Mouse (Mus musculus) liver, embryonic 15.5 days (tissue): ENCODE data around the gene Mfsd14a. TPM values are rescaled to one million over a fixed set of nuclear protein-coding genes. Genes with fewer than 3 reads are reported as not detected.

Source experiments
- ATAC-seq: fragments of 200-750 bp; cut with Nextera tagmentation; 2 replicates; pipeline ENCODE4 v1.8.0; 2017; ENCODE audit warnings: moderate number of reproducible peaks, mild to moderate bottlenecking, moderate library complexity; ENCODE audit not compliant: insufficient read depth
- H3K27ac ChIP-seq: fragments of 300-500 bp; sonication (generic); replicated peaks from 2 replicates; pipeline ENCODE4 v1.5.1; 2015; ENCODE audit warnings: mild to moderate bottlenecking, inconsistent platforms
- H3K27me3 ChIP-seq: fragments of 300-500 bp; sonication (generic); 2 replicates; pipeline ENCODE4 v1.6.1; 2015; ENCODE audit warnings: mild to moderate bottlenecking, inconsistent platforms
- H3K36me3 ChIP-seq: fragments of 300-500 bp; sonication (generic); replicated peaks from 2 replicates; pipeline ENCODE4 v1.6.1; 2015; ENCODE audit warnings: moderate library complexity, mild to moderate bottlenecking, inconsistent platforms
- H3K4me1 ChIP-seq: fragments of 300-500 bp; sonication (generic); replicated peaks from 2 replicates; pipeline ENCODE4 v1.6.1; 2015; ENCODE audit warnings: inconsistent platforms
- H3K4me2 ChIP-seq: fragments of 300-500 bp; sonication (generic); 2 replicates; pipeline ENCODE4 v1.6.1; 2015; ENCODE audit warnings: moderate library complexity, mild to moderate bottlenecking, inconsistent platforms
- H3K4me3 ChIP-seq: fragments of 300-500 bp; sonication (generic); replicated peaks from 2 replicates; pipeline ENCODE4 v1.5.1; 2015; ENCODE audit warnings: mild to moderate bottlenecking, inconsistent platforms
- H3K9ac ChIP-seq: fragments of 300-500 bp; sonication (generic); 2 replicates; pipeline ENCODE4 v1.6.1; 2015; ENCODE audit warnings: moderate library complexity, mild to moderate bottlenecking, inconsistent platforms
- H3K9me3 ChIP-seq: fragments of 300-500 bp; sonication (generic); replicated peaks from 2 replicates; pipeline ENCODE4 v1.6.1; 2016; ENCODE audit warnings: inconsistent platforms
- WGBS: fragments of 180-500 bp; shearing (Covaris S2); methylation state at CpG from one replicate; pipeline ENCODE4 v1.1.7; 2015; ENCODE audit warnings: mixed read lengths; ENCODE audit not compliant: insufficient replicate concordance; 5-methylcytosine and 5-hydroxymethylcytosine counted together
- polyA plus RNA-seq: library from polyadenylated mRNA; unstranded; fragments of >200 nt; fragmentation: Nextera tagmentation; extraction: Ambion mirVana; gene quantifications from 2 replicates; pipeline ENCODE4 v1.2.1, GENCODE M21; 2015

Mfsd14a gene
- polyA plus RNA-seq, 1 experiment from 2014 or later, result 33.3 TPM

DNA sequence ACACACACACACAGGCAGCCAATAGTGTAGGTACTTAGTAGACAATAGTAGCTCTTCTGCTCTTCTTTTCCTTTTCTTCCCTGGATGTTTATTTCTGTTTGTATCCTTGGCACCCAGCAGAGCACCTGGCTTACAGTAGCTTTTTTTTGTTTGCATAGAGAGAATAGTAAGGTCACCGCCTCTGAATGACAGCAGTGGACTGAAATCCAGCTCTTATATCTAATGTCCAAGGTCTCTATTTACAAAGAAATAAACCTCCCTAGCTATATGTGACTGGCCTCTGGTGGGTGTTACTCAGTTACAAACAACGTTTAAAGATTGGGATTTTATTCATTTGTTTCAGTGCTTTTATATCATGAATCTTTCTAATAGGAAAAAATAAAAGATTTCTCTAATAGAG, 62.8 kb downstream of the Mfsd14a start:
- Histone ChIP-seq H3K4me2 (no peak overlapping the region), H3K4me1 (peaks cover 22% of the 10 kb centered on the region), H3K27ac (no peak overlapping the region), H3K4me3 (no peak overlapping the region), H3K9me3 (no peaks in the 10 kb centered on the region), H3K27me3 (no peaks in the 10 kb centered on the region), H3K9ac (no peak overlapping the region), H3K36me3 (peaks cover 31% of the 10 kb centered on the region)
- 75% methylated on average over 2 of the region's 2 CpGs for WGBS
- no peak for ATAC-seq

DNA sequence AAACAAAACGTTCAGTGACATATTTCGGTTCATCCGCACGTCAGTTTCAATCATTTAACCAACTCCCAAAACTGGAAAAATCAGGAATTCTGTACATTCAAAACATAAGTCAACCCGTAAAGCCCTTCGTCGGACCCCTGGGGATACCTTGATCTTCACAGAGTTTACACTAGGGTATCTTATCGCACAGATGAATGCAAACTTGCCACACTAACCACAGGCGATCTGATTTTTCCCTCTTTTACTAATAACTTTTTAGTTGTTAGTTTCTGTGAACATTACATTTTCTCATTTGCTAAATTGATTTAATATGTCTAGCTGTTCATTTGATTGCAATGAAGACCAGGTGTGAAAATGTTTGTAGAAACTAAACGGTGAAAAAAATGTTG, 66.9 kb downstream of the Mfsd14a start:
- Histone ChIP-seq H3K4me1 (peaks cover 30% of the 10 kb centered on the region), H3K4me3 (peak overlapping the region; percentile 78), H3K36me3 (peaks cover 20% of the 10 kb centered on the region), H3K9ac (peak overlapping the region; percentile 83), H3K4me2 (peak overlapping the region; percentile 80), H3K9me3 (no peaks in the 10 kb centered on the region), H3K27ac (peak overlapping the region; percentile 84), H3K27me3 (no peaks in the 10 kb centered on the region)
- ATAC-seq, result no peak
- WGBS, result 5% methylated on average over 10 of the region's 10 CpGs

DNA sequence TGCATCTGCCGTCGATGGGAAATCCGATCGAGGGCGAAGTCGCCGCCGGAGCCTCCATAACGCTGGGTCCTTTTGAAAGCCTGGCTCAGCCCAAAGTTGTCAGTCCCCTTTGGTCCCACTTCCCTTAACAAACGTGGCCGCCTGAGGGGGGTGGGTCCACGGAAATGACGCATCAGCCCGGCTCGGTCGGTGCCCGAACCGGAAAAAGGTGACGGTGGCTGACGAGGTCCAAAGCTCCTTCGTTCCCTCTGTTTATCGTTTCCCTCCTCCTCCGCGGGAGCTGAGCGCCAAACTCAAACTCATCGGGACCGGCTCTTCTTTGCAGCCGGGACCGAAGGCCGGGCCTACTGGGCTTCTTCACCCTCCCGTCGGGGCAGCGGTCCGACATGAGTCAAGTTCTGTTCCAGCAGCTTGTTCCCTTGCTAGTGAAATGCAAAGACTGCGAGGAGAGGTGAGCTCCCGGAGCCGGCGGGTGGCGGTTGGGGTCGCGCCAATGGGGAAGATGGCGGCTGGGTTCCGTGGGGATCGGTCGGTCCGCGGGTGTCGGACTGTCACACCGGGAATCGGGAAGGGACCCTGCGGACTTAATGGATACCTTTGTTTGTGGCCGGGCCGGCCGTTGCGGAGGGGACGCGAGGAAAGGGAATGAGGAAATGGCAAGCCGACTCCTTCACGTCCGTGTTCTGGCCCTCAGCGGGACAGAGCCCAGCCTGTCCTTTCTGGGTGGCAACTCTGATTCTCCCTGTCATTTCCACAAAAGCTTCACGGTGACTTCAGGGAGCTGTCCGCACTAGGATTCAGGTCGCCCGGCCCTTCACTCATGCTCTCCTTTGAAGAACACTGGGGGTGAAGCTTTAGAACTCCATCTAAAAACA, 67.5 kb downstream of the Mfsd14a start, which contains the start of gene Sass6:
Gene Sass6 (plus strand): TSS at position 255 of the 875 bp plus-strand sequence.
- no peaks in the 10 kb centered on the region for H3K27me3 ChIP-seq
- under 1% methylated on average over 65 of the region's 65 CpGs for WGBS
- H3K9ac ChIP-seq, result peak within 1 kb of the TSS; percentile 83
- H3K27ac ChIP-seq, result peak within 1 kb of the TSS; percentile 84
- H3K4me3 ChIP-seq, result peak within 1 kb of the TSS; percentile 78
- peaks cover 30% of the 10 kb centered on the region for H3K4me1 ChIP-seq
- H3K36me3 ChIP-seq, result peaks cover 26% of the 10 kb centered on the region
- no peaks in the 10 kb centered on the region for H3K9me3 ChIP-seq
- peak; percentile 94 for ATAC-seq
- H3K4me2 ChIP-seq, result peak within 1 kb of the TSS; percentile 80

GRCm38 (mm10) chr3:116594076-116594727, 68.3 kb downstream of the Mfsd14a start:
- H3K27ac ChIP-seq, result peak overlapping the region; percentile 84
- H3K4me3 ChIP-seq, result peak overlapping the region; percentile 78
- peak; percentile 50 for ATAC-seq
- WGBS, result 2% methylated on average over 22 of the region's 22 CpGs
- peaks cover 30% of the 10 kb centered on the region for H3K4me1 ChIP-seq
- peak overlapping the region; percentile 83 for H3K9ac ChIP-seq
- H3K36me3 ChIP-seq, result peaks cover 33% of the 10 kb centered on the region
- no peaks in the 10 kb centered on the region for H3K9me3 ChIP-seq
- H3K27me3 ChIP-seq, result no peaks in the 10 kb centered on the region
- H3K4me2 ChIP-seq, result peak overlapping the region; percentile 80

DNA sequence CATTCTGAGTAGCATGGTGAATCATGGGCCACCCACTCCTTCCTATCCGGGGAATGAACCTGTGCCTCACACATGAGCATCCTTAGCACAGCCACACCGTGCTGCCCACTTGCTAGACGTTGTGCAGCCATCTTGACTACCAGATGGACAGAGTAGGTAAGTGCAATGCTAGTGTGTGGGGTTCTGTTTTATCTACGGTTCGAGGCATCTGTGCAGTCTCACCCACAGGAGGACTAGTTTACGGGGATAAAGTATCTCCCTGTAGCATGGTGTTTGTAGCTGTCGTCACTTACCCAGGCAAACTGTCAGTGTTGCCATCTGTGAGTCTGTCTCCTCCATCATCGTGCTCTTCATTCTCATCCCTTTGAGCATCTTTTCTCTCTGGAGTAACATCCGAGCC, 80.3 kb downstream of the Mfsd14a start:
- Histone ChIP-seq H3K9ac (no peak overlapping the region), H3K4me1 (no peaks in the 10 kb centered on the region), H3K36me3 (peaks cover 73% of the 10 kb centered on the region), H3K27ac (no peak overlapping the region), H3K4me3 (no peak overlapping the region), H3K9me3 (no peaks in the 10 kb centered on the region), H3K4me2 (no peak overlapping the region), H3K27me3 (no peaks in the 10 kb centered on the region)
- ATAC-seq, result no peak
- WGBS, result 84% methylated on average over 9 of the region's 9 CpGs

Other genes with a start within 250 kb of the Mfsd14a start
- 1.9 and 2.1 TPM in 2 replicates for gene Cdc14a, start 238.6 kb downstream of the Mfsd14a start, polyA plus RNA-seq
- gene Rtca, start 154.5 kb downstream of the Mfsd14a start, polyA plus RNA-seq, result 24.4 and 25.1 TPM in 2 replicates
- gene Dbt, start 149.6 kb downstream of the Mfsd14a start, polyA plus RNA-seq, result 14.2 and 16.1 TPM in 2 replicates
- 2.8 and 2.9 TPM in 2 replicates for gene Lrrc39, start 99.7 kb downstream of the Mfsd14a start, polyA plus RNA-seq
- 17.0 and 18.5 TPM in 2 replicates for gene Sass6, start 67.7 kb downstream of the Mfsd14a start, polyA plus RNA-seq
- gene Trmt13, start 48.1 kb downstream of the Mfsd14a start, polyA plus RNA-seq, result 7.3 and 8.2 TPM in 2 replicates
- gene Gm43191, start 18.6 kb upstream of the Mfsd14a start, polyA plus RNA-seq, result not detected in 2 replicates
- gene Slc35a3, start 50.2 kb upstream of the Mfsd14a start, polyA plus RNA-seq, result 7.7 and 8.4 TPM in 2 replicates
- 10.3 and 12.1 TPM in 2 replicates for gene Agl, start 145.5 kb upstream of the Mfsd14a start, polyA plus RNA-seq
- gene Frrs1, start 196.8 kb upstream of the Mfsd14a start, polyA plus RNA-seq, result 38.0 and 43.0 TPM in 2 replicates